Mouse (Mus musculus) adrenal gland, postnatal 10 days (tissue): ENCODE data around the gene Rpl10. TPM values are rescaled to one million over a fixed set of nuclear protein-coding genes. Genes with fewer than 3 reads are reported as not detected.

Experiments used
- DNase-seq: peaks from one replicate; pipeline ENCODE4 v3.0.0; 2021; ENCODE audit warnings: mixed read lengths
- microRNA-seq: library from miRNA; unstranded; fragments of <30 nt; microRNA quantifications from one replicate; pipeline ENCODE4 v1.2.0, GENCODE M21; 2021
- total RNA-seq, 2 experiments: library from RNA; stranded (reverse); gene quantifications; 2 replicates each; pipeline ENCODE4 v1.2.3; 2021

Rpl10 gene
- total RNA-seq, 2 experiments from 2014 or later = 377 to 392 TPM

DNA sequence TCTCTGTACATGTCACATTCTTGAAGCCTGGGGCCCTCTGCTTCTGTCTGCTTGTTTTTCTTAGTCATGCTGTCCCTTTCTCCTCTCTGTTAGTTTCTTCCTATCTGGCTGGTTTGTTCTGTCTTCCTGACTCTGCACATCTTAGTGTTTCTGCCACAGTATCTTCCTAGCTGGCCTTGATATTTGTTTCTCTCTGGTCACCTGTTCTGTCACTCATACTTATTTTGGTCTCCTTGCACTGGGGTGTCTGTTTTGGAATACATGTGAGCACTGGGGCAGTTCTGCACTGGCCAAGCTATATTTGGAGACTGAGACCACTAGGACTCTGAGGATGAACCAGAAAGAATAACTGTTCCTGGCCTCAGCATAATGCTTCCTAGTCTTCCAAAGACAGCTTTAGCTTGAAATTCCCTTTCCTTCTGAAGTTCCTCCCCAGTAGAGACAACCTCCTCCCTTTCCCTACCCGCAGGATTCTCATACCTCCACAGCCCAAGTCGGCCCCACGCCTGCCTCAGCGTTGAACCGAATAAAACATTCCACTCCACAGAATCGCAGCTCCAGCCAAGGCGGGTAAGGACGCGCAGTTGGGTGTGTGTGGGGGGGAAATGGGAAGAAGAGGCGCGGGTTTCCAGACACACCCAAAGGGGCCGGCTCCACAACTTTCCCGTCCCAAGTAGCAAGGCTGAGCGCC, 10.6 kb downstream of the Rpl10 start:
- no peak for DNase-seq

DNA sequence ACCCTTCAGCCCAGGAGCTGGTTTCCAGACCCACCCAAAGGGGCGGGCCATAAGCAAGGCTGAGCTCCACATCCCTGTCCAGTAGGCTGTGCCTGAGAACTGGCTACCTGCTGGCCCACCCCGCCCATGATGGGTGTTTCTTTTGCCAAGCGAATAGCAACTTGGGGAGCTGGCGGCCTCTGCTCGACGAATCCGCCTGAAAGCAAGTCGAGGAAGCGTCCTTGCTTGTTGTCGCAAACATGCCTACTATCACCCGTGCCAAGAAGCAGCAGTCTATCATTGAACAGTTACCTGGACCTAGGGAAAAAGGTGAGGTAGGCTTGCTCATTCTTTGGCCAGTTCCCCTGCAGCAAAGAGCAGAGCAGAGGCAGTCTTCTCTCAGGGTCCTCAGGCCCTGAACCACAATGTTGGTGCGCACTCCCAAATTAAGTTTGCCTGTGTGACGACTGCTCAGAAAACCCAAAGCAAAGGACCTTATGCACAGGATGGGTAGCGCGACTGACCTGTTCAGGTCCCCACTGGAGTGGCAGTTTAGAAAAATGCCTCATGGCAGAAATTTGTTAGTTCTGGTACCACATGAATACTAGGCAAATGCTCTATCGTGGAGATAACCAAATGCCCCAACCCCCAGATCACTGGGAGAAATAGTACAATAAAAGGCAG, 11.3 kb downstream of the Rpl10 start, which contains the start of the genes Taz and Dnase1l1:
TSS of gene Taz (plus strand) at position 181 of the 663 bp plus-strand sequence.
TSS of gene Dnase1l1 (minus strand) at position 606 of the 663 bp plus-strand sequence.
- DNase-seq = peak; percentile 84

- DNase-seq = peak; percentile 89
Measured at GRCm38 (mm10) chrX:74282395-74283091, 11.9 kb downstream of the Rpl10 start.

DNA sequence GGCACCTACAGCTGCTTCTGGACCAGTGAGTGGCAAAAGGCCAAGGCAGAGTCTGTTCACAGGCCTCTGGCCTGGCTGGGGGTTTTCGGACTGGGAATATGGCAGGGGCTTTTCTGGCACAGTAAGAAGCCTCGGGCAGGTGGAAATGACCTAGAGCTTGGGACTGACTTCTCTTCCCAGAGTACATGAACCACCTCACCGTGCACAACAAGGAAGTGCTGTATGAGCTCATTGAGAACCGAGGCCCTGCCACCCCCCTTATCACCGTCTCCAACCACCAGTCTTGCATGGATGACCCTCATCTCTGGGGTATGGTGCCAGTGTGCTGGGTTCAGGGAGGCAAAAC, 12.5 kb downstream of the Rpl10 start:
- no peak for DNase-seq

DNA sequence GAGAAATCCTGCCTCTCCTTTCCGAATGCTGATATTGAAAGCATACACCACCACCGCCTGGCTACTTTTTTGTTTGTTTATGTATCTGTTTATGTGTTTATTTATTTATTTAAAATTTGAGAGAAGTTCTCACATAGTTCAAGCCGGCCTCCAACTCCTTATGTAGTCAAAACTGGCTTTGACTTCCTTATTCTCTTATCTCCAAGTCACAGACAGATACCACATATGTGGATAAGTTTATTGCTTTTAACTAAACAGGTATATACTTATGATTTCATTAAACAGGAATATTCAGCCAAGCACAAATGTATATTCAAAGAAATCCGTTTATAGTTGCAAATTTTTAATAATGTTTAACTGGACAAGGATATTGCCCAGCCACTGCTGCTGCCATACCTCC, 22.8 kb downstream of the Rpl10 start:
- DNase-seq = no peak

DNA sequence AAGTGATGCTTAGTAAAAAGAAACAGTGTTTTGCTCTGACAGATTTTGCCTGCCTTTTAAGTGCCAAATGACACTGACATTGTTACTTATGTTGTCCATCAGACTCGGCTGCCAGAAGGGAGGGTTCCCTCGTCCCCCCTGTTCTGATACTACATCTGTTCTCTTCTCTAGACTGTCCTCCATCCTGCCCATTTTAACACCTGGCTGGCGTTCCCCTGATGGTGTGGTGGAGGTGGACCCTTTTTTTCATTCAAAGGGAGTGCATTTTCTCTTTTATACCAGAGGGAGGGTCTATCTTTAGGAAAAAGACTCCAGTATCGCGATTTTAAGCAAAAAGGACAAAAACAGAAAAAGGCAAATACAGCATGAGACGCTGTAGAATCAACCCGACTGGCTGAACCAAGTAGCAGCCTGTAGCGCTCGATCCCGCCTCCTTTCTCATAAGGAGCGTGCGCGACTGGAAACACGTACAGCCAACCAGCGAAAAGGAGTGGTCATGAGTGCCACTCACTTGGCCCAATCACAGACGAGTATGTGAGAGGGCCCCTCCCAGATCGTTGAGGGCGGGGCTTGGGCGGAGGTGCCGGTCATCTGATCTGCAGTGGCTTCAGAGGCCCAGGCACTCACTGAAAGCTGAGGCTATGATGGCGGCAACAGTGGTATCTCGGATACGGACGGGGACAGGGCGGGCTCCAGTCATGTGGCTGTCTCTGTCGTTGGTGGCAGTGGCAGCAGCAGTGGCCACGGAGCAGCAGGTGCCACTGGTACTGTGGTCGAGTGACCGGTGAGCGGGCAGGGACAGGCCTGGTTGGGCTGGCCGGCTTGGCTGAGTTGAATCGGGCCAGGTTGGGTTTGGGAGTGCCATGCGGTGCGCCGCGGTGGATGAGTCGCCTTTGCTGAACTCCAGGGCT, 26.2 kb downstream of the Rpl10 start, which contains the start of gene Atp6ap1:
TSS of gene Atp6ap1 (plus strand) at position 560 of the 911 bp plus-strand sequence.
- peak; percentile 93 for DNase-seq

DNA sequence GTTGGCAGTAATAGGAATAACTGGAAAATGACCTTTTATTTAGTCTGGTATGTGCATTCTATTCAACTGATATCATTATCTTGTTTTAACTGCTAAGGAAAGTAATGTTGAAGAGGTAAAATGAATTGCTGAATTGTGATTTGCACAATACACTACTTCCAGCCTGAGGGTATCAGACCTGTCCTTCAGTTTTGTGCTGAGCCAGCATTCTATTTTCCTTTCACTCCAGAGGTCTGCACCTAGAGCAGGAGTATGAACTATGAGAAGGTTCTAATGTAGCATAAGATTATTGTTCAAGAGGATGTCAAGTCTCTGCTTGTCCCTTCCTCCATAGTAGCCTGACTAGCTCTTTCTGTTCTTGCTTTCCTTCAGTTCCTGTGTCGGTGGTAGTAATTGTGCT, 27.7 kb downstream of the Rpl10 start:
- no peak for DNase-seq

DNA sequence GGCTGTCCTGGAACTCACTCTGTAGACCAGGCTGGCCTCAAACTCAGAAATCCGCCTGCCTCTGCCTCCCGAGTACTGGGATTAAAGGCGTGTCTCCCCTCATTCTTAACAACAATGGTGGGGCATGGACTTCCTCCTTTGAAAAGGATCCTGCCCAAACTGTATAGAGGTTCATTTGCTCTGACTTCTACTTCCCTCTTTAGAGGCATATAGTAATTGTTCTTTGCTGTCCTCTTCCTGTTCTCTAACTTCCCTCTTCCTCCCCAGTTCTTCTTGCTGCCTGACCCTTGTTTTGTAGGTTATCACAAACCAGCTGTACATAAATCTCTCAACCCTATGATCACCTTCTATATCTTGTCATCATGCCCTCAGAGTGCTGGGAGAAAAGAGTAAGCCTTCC, 29.1 kb downstream of the Rpl10 start:
- DNase-seq = no peak

DNA sequence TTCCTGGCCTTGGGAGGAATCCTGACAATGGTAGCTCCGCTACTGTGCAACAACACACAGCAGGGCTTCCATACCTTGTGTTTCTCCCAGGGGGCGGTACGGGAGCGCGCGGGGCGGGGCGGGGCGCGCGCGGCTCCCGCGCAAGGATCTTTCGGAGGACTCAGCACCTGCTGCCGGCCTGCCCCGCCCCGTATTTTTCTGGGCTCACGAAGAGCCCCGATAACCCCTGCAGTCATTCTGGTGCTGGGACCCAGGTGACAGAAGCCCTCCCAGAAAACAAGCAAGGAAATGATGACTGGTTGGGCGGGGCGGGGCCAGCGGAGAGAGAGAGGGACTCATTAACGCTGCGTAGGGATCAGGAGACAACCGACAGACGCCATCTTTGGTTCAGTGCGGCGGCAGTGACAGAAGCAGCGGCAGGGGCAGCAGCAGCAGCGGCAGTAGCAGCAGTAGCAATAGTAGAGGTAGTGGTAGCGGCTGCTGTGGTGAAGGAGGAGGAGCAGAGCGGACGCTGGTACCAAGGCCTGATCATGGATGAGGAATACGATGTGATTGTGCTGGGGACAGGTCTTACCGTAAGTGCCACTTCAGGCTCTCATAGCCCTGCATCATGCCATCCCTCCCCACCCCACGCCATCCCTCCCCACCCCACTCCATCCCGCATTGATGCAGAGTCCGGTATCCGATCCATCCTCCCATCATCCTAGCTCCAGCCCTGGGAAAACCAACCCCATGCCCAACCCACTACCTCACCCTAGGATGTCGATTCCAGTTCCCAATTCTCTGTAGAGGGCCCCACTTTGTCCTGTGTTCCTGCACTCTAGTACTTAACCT, 34.5 kb downstream of the Rpl10 start, which contains the start of gene Gdi1:
TSS of gene Gdi1 (plus strand) at position 132 of the 834 bp plus-strand sequence.
- DNase-seq = peak; percentile 80

DNA sequence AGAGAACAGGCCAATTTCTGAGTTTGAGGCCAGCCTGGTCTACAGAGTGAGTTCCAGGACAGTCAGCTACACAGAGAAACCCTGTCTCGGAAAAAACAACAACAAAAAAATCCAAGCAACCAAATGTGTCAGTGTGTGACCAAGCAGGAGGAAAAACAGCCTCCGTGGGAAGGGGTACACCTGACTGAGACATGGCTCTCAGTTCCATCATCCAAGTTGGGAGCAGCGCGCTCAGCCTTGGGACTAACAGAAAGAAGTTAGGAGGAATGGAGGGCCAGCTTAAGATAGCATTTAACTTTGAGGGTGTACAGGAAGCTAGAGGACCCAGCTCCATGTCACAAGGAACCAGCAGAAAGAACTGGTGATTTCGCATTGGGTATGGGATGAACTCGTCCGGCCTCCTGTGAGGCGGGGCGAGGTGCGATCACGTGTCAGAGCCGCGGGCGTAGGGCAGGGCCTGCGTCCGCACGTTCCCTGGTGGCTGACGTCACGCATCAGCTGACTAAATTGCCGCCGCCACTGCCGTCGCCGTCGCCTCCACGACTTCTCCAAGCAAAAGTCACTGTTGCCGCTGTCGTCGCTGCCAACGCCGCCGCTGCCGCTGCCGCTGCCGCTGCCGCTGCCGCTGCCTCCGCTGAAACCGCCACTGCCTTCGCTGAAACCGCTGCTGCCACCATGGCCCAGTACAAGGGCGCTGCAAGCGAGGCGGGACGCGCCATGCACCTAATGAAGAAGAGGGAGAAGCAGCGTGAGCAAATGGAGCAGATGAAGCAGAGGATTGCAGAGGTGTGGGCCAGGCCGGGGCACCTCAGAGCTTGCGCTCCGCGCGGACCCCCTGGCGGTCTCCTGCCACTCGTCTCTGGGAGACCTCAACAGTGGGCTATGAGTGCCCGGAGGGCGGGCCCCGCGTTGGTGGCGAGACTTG, 42.2 kb downstream of the Rpl10 start, which contains the start of gene Fam50a:
TSS of gene Fam50a (plus strand) at position 494 of the 925 bp plus-strand sequence.
- peak; percentile 90 for DNase-seq

Small RNAs within 50 kb of the gene (microRNA-seq; reads per million reads assigned to microRNA genes)
- gene Mir7091 (not detected), gene Mir7092 (not detected)

Other genes with a start within 250 kb of the Rpl10 start
- gene Irak1, start 246.9 kb upstream of the Rpl10 start, total RNA-seq = 10 to 100 TPM; 82.2 to 96.8 TPM
- gene Opn1mw, start 143.3 kb upstream of the Rpl10 start, total RNA-seq = not detected
- gene Mecp2, start 135.4 kb upstream of the Rpl10 start, total RNA-seq = 10 to 100 TPM; 30.1 to 34.9 TPM
- not detected for gene Tex28, start 103.0 kb upstream of the Rpl10 start, total RNA-seq
- not detected for gene Tktl1, start 93.6 kb upstream of the Rpl10 start, total RNA-seq
- gene Flna, start 21.0 kb upstream of the Rpl10 start, total RNA-seq = 100 to 1,000 TPM; 151 to 183 TPM
- gene Emd, start 16.1 kb upstream of the Rpl10 start, total RNA-seq = 10 to 100 TPM; 38.0 to 45.0 TPM
- gene Taz, start 11.1 kb downstream of the Rpl10 start, total RNA-seq = 10 to 100 TPM; 57.6 to 90.8 TPM
- gene Dnase1l1, start 11.5 kb downstream of the Rpl10 start, total RNA-seq = 10 to 100 TPM; 10.5 to 19.1 TPM
- gene Atp6ap1, start 26.3 kb downstream of the Rpl10 start, total RNA-seq = 100 to 1,000 TPM; 121 to 125 TPM
- gene Gdi1, start 34.2 kb downstream of the Rpl10 start, total RNA-seq = 100 to 1,000 TPM; 135 to 153 TPM
- 10 to 100 TPM; 44.1 to 45.9 TPM for gene Fam50a, start 42.2 kb downstream of the Rpl10 start, total RNA-seq
- gene Plxna3, start 58.3 kb downstream of the Rpl10 start, total RNA-seq = 10 to 100 TPM in 1 of 2 experiments, 1 to 10 TPM in 1; 7.4 to 10.9 TPM
- gene Lage3, start 82.8 kb downstream of the Rpl10 start, total RNA-seq = 10 to 100 TPM; 64.9 to 73.8 TPM
- gene Ubl4a, start 102.4 kb downstream of the Rpl10 start, total RNA-seq = 10 to 100 TPM; 43.6 to 46.0 TPM
- gene Slc10a3, start 102.5 kb downstream of the Rpl10 start, total RNA-seq = 10 to 100 TPM; 12.4 to 15.9 TPM
- gene Fam3a, start 122.5 kb downstream of the Rpl10 start, total RNA-seq = 10 to 100 TPM; 23.6 to 26.0 TPM
- 10 to 100 TPM; 49.7 to 59.3 TPM for gene Ikbkg, start 122.5 kb downstream of the Rpl10 start, total RNA-seq
- gene G6pdx, start 158.4 kb downstream of the Rpl10 start, total RNA-seq = 10 to 100 TPM; 75.5 to 83.1 TPM
- gene Gm6880, start 210.6 kb downstream of the Rpl10 start, total RNA-seq = not detected